Mouse (Mus musculus) forebrain, embryonic 14.5 days (tissue): ENCODE measurements around the gene Hist1h3d. TPM values are rescaled to one million over a fixed set of nuclear protein-coding genes. Genes with fewer than 3 reads are reported as not detected.
"Not testable (repeated sequence)": the region's sequence is repeated elsewhere in the genome, so short reads cannot be mapped to it uniquely, and the experiment has no call there.

Source experiments
- ATAC-seq: fragments of 200-750 bp; cut with Nextera tagmentation; 2 replicates; pipeline ENCODE4 v1.8.0; 2017; ENCODE audit warnings: mild to moderate bottlenecking, moderate library complexity
- DNase-seq: peaks from one replicate; pipeline ENCODE4 v3.0.0-alpha.2; 2015; ENCODE audit warnings: low spot score
- H3K27ac ChIP-seq: fragments of 300-500 bp; sonication (generic); 2 replicates; pipeline ENCODE4 v1.5.1; 2014; ENCODE audit warnings: low read depth, mild to moderate bottlenecking, control low read depth, low read length, moderate library complexity
- H3K27me3 ChIP-seq: fragments of 300-500 bp; sonication (generic); replicated peaks from 2 replicates; pipeline ENCODE4 v1.6.1; 2014; ENCODE audit warnings: low read length, control low read depth, mixed read lengths; ENCODE audit not compliant: control insufficient read depth, insufficient read depth
- H3K36me3 ChIP-seq: fragments of 300-500 bp; sonication (generic); 2 replicates; pipeline ENCODE4 v1.6.1; 2014; ENCODE audit warnings: low read length, control low read depth; ENCODE audit not compliant: control insufficient read depth, insufficient read depth
- H3K4me1 ChIP-seq: fragments of 300-500 bp; sonication (generic); 2 replicates; pipeline ENCODE4 v1.6.1; 2014; ENCODE audit warnings: antibody characterized with exemption, low read length, control low read depth; ENCODE audit not compliant: control insufficient read depth, insufficient read depth
- H3K4me2 ChIP-seq: fragments of 300-500 bp; sonication (generic); 2 replicates; pipeline ENCODE4 v1.6.1; 2014; ENCODE audit warnings: mild to moderate bottlenecking, control low read depth, low read length
- H3K4me3 ChIP-seq: fragments of 300-500 bp; sonication (generic); 2 replicates; pipeline ENCODE4 v1.5.1; 2014; ENCODE audit warnings: low read depth, low read length, control low read depth
- H3K9ac ChIP-seq: fragments of 300-500 bp; sonication (generic); 2 replicates; pipeline ENCODE4 v1.6.1; 2014; ENCODE audit warnings: mild to moderate bottlenecking, low read length, control low read depth, moderate library complexity
- H3K9me3 ChIP-seq: fragments of 300-500 bp; sonication (generic); replicated peaks from 2 replicates; pipeline ENCODE4 v1.6.1; 2016; ENCODE audit warnings: low read length, control low read depth, mixed read lengths; ENCODE audit not compliant: control insufficient read depth
- WGBS: fragments of 180-500 bp; shearing (Covaris S2); extraction: QIAGEN DNeasy Blood & Tissue Kit; methylation state at CpG from one replicate; pipeline ENCODE4 v1.1.7; 2014; 5-methylcytosine and 5-hydroxymethylcytosine counted together
- polyA plus RNA-seq: library from polyadenylated mRNA; unstranded; fragments of >200 nt; fragmentation: Nextera tagmentation; extraction: Ambion mirVana; gene quantifications from 2 replicates; pipeline ENCODE4 v1.2.1, GENCODE M21; 2014

Gene Hist1h3d
- polyA plus RNA-seq, 1 experiment from 2014 or later, result 5.8 TPM

GRCm38 (mm10) chr13:23551146-23551834 lies 24.3 kb upstream of the Hist1h3d start, which contains the start of gene Hist1h4f:
Gene Hist1h4f (minus strand): TSS chr13:23551648.
- DNase-seq, result peak; percentile 97
- H3K4me1 ChIP-seq, H3K9me3 ChIP-seq, H3K27me3 ChIP-seq, H3K36me3 ChIP-seq: not testable (repeated sequence)
- Histone ChIP-seq H3K9ac (peak within 1 kb of the TSS; percentile 60), H3K4me2 (peak within 1 kb of the TSS; percentile 54), H3K27ac (peak within 1 kb of the TSS; percentile 83), H3K4me3 (peak within 1 kb of the TSS; percentile 37)
- ATAC-seq, result peak; percentile 87
- under 1% methylated on average over 47 of the region's 47 CpGs for WGBS

GRCm38 (mm10) chr13:23551931-23552914 lies 23.3 kb upstream of the Hist1h3d start:
- 51% methylated on average over 8 of the region's 8 CpGs for WGBS

GRCm38 (mm10) chr13:23552962-23553361 lies 22.6 kb upstream of the Hist1h3d start, which contains the start of gene Hist1h1d:
Gene Hist1h1d (plus strand): TSS chr13:23553262.
- Histone ChIP-seq H3K4me3 (peak within 1 kb of the TSS; percentile 37; the same call in 1 of the 2 replicates), H3K9ac (no peak within 1 kb of the TSS; the same call in 1 of the 2 replicates), H3K36me3 (no peaks in the 10 kb centered on the region), H3K27ac (peak within 1 kb of the TSS; percentile 95), H3K27me3 (no peaks in the 10 kb centered on the region), H3K9me3 (no peaks in the 10 kb centered on the region), H3K4me1 (peaks cover 12% of the 10 kb centered on the region; the same call in 1 of the 2 replicates), H3K4me2 (peak within 1 kb of the TSS; percentile 94)
- DNase-seq, result no peak
- no peak for ATAC-seq

More at GRCm38 (mm10) chr13:23551931-23552914, 23.3 kb upstream of the Hist1h3d start:
- DNase-seq (no peak), ATAC-seq (no peak)
- no peaks in the 10 kb centered on the region for H3K36me3 ChIP-seq
- H3K4me2 ChIP-seq, result peak overlapping the region; percentile 54
- H3K27me3 ChIP-seq, result no peaks in the 10 kb centered on the region
- peaks cover 12% of the 10 kb centered on the region; the same call in 1 of the 2 replicates for H3K4me1 ChIP-seq
- peak overlapping the region; percentile 37 for H3K4me3 ChIP-seq
- no peaks in the 10 kb centered on the region for H3K9me3 ChIP-seq
- peak overlapping the region; percentile 60; the same call in 1 of the 2 replicates for H3K9ac ChIP-seq
- H3K27ac ChIP-seq, result peak overlapping the region; percentile 83

- H3K4me3 ChIP-seq, result peak overlapping the region; percentile 53; the same call in 1 of the 2 replicates
- no peaks in the 10 kb centered on the region for H3K9me3 ChIP-seq
- peaks cover 12% of the 10 kb centered on the region; the same call in 1 of the 2 replicates for H3K4me1 ChIP-seq
- H3K27ac ChIP-seq, result peak overlapping the region; percentile 95
- no peaks in the 10 kb centered on the region for H3K36me3 ChIP-seq
- H3K27me3 ChIP-seq, result no peaks in the 10 kb centered on the region
- WGBS, result 22% methylated on average over 9 of the region's 9 CpGs
- ATAC-seq (no peak), DNase-seq (no peak)
- H3K4me2 ChIP-seq, result peak overlapping the region; percentile 94
- peak overlapping the region; percentile 88 for H3K9ac ChIP-seq
Measured at GRCm38 (mm10) chr13:23554393-23554792, 21.2 kb upstream of the Hist1h3d start.

- Histone ChIP-seq H3K9me3 (no peaks in the 10 kb centered on the region), H3K4me2 (peak overlapping the region; percentile 94), H3K9ac (peak overlapping the region; percentile 88), H3K36me3 (no peaks in the 10 kb centered on the region), H3K27ac (peak overlapping the region; percentile 95), H3K4me1 (peaks cover 12% of the 10 kb centered on the region; the same call in 1 of the 2 replicates), H3K4me3 (peak overlapping the region; percentile 53), H3K27me3 (no peaks in the 10 kb centered on the region)
- under 1% methylated on average over 52 of the region's 54 CpGs for WGBS
- peak; percentile 86 for ATAC-seq
- DNase-seq, result peak; percentile 94
Measured at GRCm38 (mm10) chr13:23554925-23555838, 20.4 kb upstream of the Hist1h3d start.

GRCm38 (mm10) chr13:23555839-23556416 lies 19.6 kb upstream of the Hist1h3d start:
- H3K9ac ChIP-seq, result peak overlapping the region; percentile 88
- ATAC-seq, result peak; percentile 76
- H3K4me2 ChIP-seq, result peak overlapping the region; percentile 94
- no peaks in the 10 kb centered on the region for H3K36me3 ChIP-seq
- peak; percentile 98 for DNase-seq
- no peaks in the 10 kb centered on the region for H3K27me3 ChIP-seq
- 0 out of 2 replicates have a peak, but pooled peaks cover 8% of the 10 kb centered on the region for H3K4me1 ChIP-seq
- peak overlapping the region; percentile 53 for H3K4me3 ChIP-seq
- 0% methylated on average over 18 of the region's 18 CpGs for WGBS
- H3K27ac ChIP-seq, result peak overlapping the region; percentile 95
- H3K9me3 ChIP-seq, result no peaks in the 10 kb centered on the region

GRCm38 (mm10) chr13:23556906-23557305 lies 18.7 kb upstream of the Hist1h3d start:
- WGBS, result 68% methylated on average over 3 of the region's 3 CpGs
- no peak overlapping the region for H3K9ac ChIP-seq
- DNase-seq (no peak), ATAC-seq (no peak)
- H3K36me3 ChIP-seq, result no peaks in the 10 kb centered on the region
- H3K27ac ChIP-seq, result 0 out of 2 replicates have a peak overlapping the region, but pooled peaks have one; percentile 22
- H3K9me3 ChIP-seq, result no peaks in the 10 kb centered on the region
- H3K4me2 ChIP-seq, result peak overlapping the region; percentile 94; the same call in 1 of the 2 replicates
- H3K27me3 ChIP-seq, result no peaks in the 10 kb centered on the region
- H3K4me3 ChIP-seq, result no peak overlapping the region
- 0 out of 2 replicates have a peak, but pooled peaks cover 8% of the 10 kb centered on the region for H3K4me1 ChIP-seq
